Comparison of ENCODE assay signal across 8 mouse cellular contexts in the genomic region with DNA sequence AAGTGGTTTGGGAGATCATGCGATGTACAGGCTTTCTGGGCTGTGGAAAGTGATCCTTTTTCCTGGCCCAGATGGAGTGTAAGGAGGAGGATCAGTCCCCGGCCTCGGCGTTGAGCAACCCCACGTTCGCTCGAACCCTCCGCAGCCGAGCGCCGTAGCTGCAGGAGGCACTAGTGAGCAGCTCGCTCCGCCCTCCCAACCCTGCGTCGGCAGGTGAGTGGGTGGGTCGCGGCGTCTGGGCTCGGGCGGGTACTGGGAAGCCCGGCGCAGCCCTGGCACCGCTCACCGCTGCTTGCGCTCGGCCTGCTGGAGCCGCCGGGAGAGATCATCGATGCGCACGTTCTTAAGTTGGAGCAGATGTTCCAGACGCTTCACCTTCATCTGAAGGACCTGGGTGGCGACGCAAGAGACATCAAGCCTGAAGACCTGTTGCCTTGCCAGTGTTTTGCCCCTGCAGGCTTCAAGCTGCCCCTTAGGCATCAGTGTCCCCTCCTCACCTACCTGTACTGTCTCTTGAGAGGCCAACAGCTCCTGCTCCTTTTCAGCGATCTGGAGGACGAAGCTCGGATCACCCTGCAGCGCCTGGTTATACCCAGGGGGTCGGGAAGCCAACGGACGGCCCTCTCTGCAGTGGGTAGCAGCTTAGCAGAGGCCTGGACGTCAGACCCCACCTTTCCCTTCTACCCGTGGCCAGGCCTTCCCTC. TPM values are rescaled to one million over a fixed set of nuclear protein-coding genes. Genes with fewer than 3 reads are reported as not detected.
DNase-seq lines count a peak whose midpoint lies in the region; ATAC-seq lines count a peak whose summit lies in the region.

No protein-coding gene starts in this region.

- H3K27ac ChIP-seq in intestine, embryonic 16.5 days (ENCODE audit: low read length) = no peak overlapping the region
- no peak overlapping the region for H3K27ac ChIP-seq in midbrain, embryonic 12.5 days (replicated peaks)

- H3K9me3 ChIP-seq in intestine, embryonic 16.5 days (ENCODE audit: control insufficient read depth, low read length) = no peaks in the 10 kb centered on the region
- no peaks in the 10 kb centered on the region for H3K9me3 ChIP-seq in midbrain, embryonic 12.5 days

- 18% methylated on average over 43 of the region's 43 CpGs for WGBS in intestine, embryonic 16.5 days
- WGBS in midbrain, embryonic 12.5 days = 4% methylated on average over 43 of the region's 43 CpGs

- peaks cover 16% of the 10 kb centered on the region; the same call in 1 of the 2 replicates for H3K4me1 ChIP-seq in intestine, embryonic 16.5 days (ENCODE audit: control insufficient read depth, insufficient read depth, low read length)
- H3K4me1 ChIP-seq in midbrain, embryonic 12.5 days = peaks cover 31% of the 10 kb centered on the region

- DNase-seq in CD4-positive helper T cell, adult 2 months (ENCODE audit: low read depth, low spot score) = peak; percentile 47
- peak; percentile 78 for DNase-seq in adrenal gland, postnatal 25 days
- DNase-seq in gastrocnemius, postnatal 25 days = peak; percentile 64
- peak; percentile 74 to 80 for DNase-seq in left cerebral cortex, postnatal 36 days (ENCODE audit: low spot score in 2 of 2)
- peak; percentile 65 to 83 for DNase-seq in spleen, postnatal 4 days (ENCODE audit: low spot score in 2 of 2)
- no peak for DNase-seq in embryo, embryonic 10.5 days (ENCODE audit: low spot score)

- H3K9ac ChIP-seq in intestine, embryonic 16.5 days (ENCODE audit: low read depth, low read length) = peak overlapping the region; percentile 46
- H3K9ac ChIP-seq in midbrain, embryonic 12.5 days (replicated peaks) = 0 out of 2 replicates have a peak overlapping the region, but pooled peaks have one; percentile 25

- peak overlapping the region; percentile 26; the same call in 1 of the 2 replicates for H3K4me3 ChIP-seq in intestine, embryonic 16.5 days (ENCODE audit: low read length)
- peak overlapping the region; percentile 20 for H3K4me3 ChIP-seq in midbrain, embryonic 12.5 days

- H3K36me3 ChIP-seq in intestine, embryonic 16.5 days (ENCODE audit: control insufficient read depth, insufficient read depth, low read length) = no peaks in the 10 kb centered on the region
- 0 out of 2 replicates have a peak, but pooled peaks cover 9% of the 10 kb centered on the region for H3K36me3 ChIP-seq in midbrain, embryonic 12.5 days

- peak overlapping the region; percentile 52 for H3K4me2 ChIP-seq in intestine, embryonic 16.5 days (ENCODE audit: low read depth, low read length)
- peak overlapping the region; percentile 36 for H3K4me2 ChIP-seq in midbrain, embryonic 12.5 days (replicated peaks)

- no peak for ATAC-seq in intestine, embryonic 16.5 days
- no peak for ATAC-seq in midbrain, embryonic 12.5 days (ENCODE audit: low FRiP score, low read depth)

- intact Hi-C loops in left cerebral cortex, postnatal 36 days (cut with DNase I) = no loop called here

- H3K27me3 ChIP-seq in intestine, embryonic 16.5 days (replicated peaks; ENCODE audit: control insufficient read depth, insufficient read depth, low read length) = peaks cover 5% of the 10 kb centered on the region; the same call in 1 of the 2 replicates
- H3K27me3 ChIP-seq in midbrain, embryonic 12.5 days = peaks cover 38% of the 10 kb centered on the region

RNA-seq across cellular contexts. Expression of a gene that starts 8.3 kb away (rescaled TPM):
- 52.9 and 66.5 TPM in 2 replicates for total RNA-seq in adrenal gland, postnatal 25 days (2021)
- 10 to 100 TPM; 58.9 to 61.8 TPM for total RNA-seq in gastrocnemius, postnatal 25 days (2021)
- polyA plus RNA-seq in intestine, embryonic 16.5 days (2015; fragmentation: Nextera tagmentation; extraction: Ambion mirVana) = 9.5 and 9.7 TPM in 2 replicates
- total RNA-seq in left cerebral cortex, postnatal 36 days (2021) = 10 to 100 TPM; 75.1 to 88.0 TPM
- polyA plus RNA-seq in midbrain, embryonic 12.5 days (2016; fragmentation: Nextera tagmentation; extraction: Ambion mirVana) = 16.2 and 17.4 TPM in 2 replicates

RNA-seq across cellular contexts. Expression of a gene that starts 11.7 kb away (rescaled TPM):
- total RNA-seq in adrenal gland, postnatal 25 days (2021) = 59.8 and 74.8 TPM in 2 replicates
- 1 to 10 TPM; 3.3 to 6.6 TPM for total RNA-seq in gastrocnemius, postnatal 25 days (2021)
- 138 and 160 TPM in 2 replicates for polyA plus RNA-seq in intestine, embryonic 16.5 days (2015; fragmentation: Nextera tagmentation; extraction: Ambion mirVana)
- total RNA-seq in left cerebral cortex, postnatal 36 days (2021) = 10 to 100 TPM; 71.1 to 78.3 TPM
- polyA plus RNA-seq in midbrain, embryonic 12.5 days (2016; fragmentation: Nextera tagmentation; extraction: Ambion mirVana) = 92.2 and 98.3 TPM in 2 replicates

RNA-seq across cellular contexts. Expression of a gene that starts 15.2 kb away (rescaled TPM):
- 8.3 and 10.8 TPM in 2 replicates for total RNA-seq in adrenal gland, postnatal 25 days (2021)
- 1 to 10 TPM; 1.5 to 4.8 TPM for total RNA-seq in gastrocnemius, postnatal 25 days (2021)
- polyA plus RNA-seq in intestine, embryonic 16.5 days (2015; fragmentation: Nextera tagmentation; extraction: Ambion mirVana) = 41.2 and 46.4 TPM in 2 replicates
- total RNA-seq in left cerebral cortex, postnatal 36 days (2021) = 10 to 100 TPM; 13.9 to 22.8 TPM
- 107 and 111 TPM in 2 replicates for polyA plus RNA-seq in midbrain, embryonic 12.5 days (2016; fragmentation: Nextera tagmentation; extraction: Ambion mirVana)

RNA-seq across cellular contexts. Expression of a gene that starts 15.5 kb away (rescaled TPM):
- total RNA-seq in adrenal gland, postnatal 25 days (2021) = 5.0 and 7.6 TPM in 2 replicates
- total RNA-seq in gastrocnemius, postnatal 25 days (2021) = 1 to 10 TPM; 1.9 to 2.1 TPM
- 3.1 and 3.6 TPM in 2 replicates for polyA plus RNA-seq in intestine, embryonic 16.5 days (2015; fragmentation: Nextera tagmentation; extraction: Ambion mirVana)
- 10 to 100 TPM in 1 of 2 experiments, 1 to 10 TPM in 1; 9.7 to 10.8 TPM for total RNA-seq in left cerebral cortex, postnatal 36 days (2021)
- polyA plus RNA-seq in midbrain, embryonic 12.5 days (2016; fragmentation: Nextera tagmentation; extraction: Ambion mirVana) = 9.0 and 9.7 TPM in 2 replicates

RNA-seq across cellular contexts. Expression of a gene that starts 35.3 kb away (rescaled TPM):
- total RNA-seq in adrenal gland, postnatal 25 days (2021) = 18.6 and 24.5 TPM in 2 replicates
- total RNA-seq in gastrocnemius, postnatal 25 days (2021) = 10 to 100 TPM; 18.2 to 20.1 TPM
- 27.2 and 30.7 TPM in 2 replicates for polyA plus RNA-seq in intestine, embryonic 16.5 days (2015; fragmentation: Nextera tagmentation; extraction: Ambion mirVana)
- 10 to 100 TPM; 21.3 to 30.7 TPM for total RNA-seq in left cerebral cortex, postnatal 36 days (2021)
- 25.6 and 28.7 TPM in 2 replicates for polyA plus RNA-seq in midbrain, embryonic 12.5 days (2016; fragmentation: Nextera tagmentation; extraction: Ambion mirVana)
